Mouse (Mus musculus) CH12.LX (cell line): ENCODE results near the gene Fam213b. TPM values are rescaled to one million over a fixed set of nuclear protein-coding genes. Genes with fewer than 3 reads are reported as not detected.

Experiments used
- DNase-seq: peaks from one replicate; pipeline ENCODE4 v3.0.0-alpha.2; 2013; ENCODE audit errors: extremely low read depth
- H3K27ac ChIP-seq: 2 replicates; pipeline ENCODE4 v1.5.1; 2012; ENCODE audit warnings: low read depth, mild to moderate bottlenecking, control low read depth, moderate library complexity; ENCODE audit not compliant: insufficient read depth
- H3K27me3 ChIP-seq: replicated peaks from 2 replicates; pipeline ENCODE3; 2012; ENCODE audit warnings: inconsistent platforms
- H3K36me3 ChIP-seq, 2 experiments: replicated peaks in 1 of 2; 2 replicates each; pipeline versions ENCODE3 to v1.6.1; 2012; ENCODE audit warnings: inconsistent platforms in 1 of 2, low read length in 1 of 2, mild to moderate bottlenecking in 1 of 2, mixed read lengths in 1 of 2, moderate library complexity in 1 of 2; ENCODE audit not compliant: control insufficient read depth in 1 of 2, insufficient read depth in 1 of 2
- H3K4me1 ChIP-seq, 2 experiments: 2 replicates each; pipeline ENCODE4 v1.6.1; 2012; ENCODE audit warnings: inconsistent platforms in 1 of 2, moderate library complexity in 1 of 2; ENCODE audit not compliant: insufficient read depth in 2 of 2, control insufficient read depth in 1 of 2
- H3K4me2 ChIP-seq: 2 replicates; pipeline ENCODE4 v1.6.1; 2012; ENCODE audit warnings: low read depth, mild to moderate bottlenecking, control low read depth; ENCODE audit not compliant: poor library complexity, insufficient read depth, severe bottlenecking
- H3K4me3 ChIP-seq, 3 experiments: fragments of 150-350 bp in 1 of 3; sonication (generic) in 1 of 3; replicated peaks in 1 of 3; 2 replicates each; pipeline versions ENCODE3 to v1.5.1; 2011 to 2012; ENCODE audit warnings: low read depth in 2 of 3, low read length in 2 of 3, mild to moderate bottlenecking in 2 of 3, moderate library complexity in 2 of 3, control low read depth in 1 of 3, improper control_type of control experiment in 1 of 3, inconsistent platforms in 1 of 3, mixed read lengths in 1 of 3; ENCODE audit not compliant: poor library complexity in 1 of 3
- H3K79me2 ChIP-seq: replicated peaks from 2 replicates; pipeline ENCODE4 v1.6.1; 2012; ENCODE audit warnings: mild to moderate bottlenecking, moderate library complexity; ENCODE audit not compliant: control insufficient read depth, poor library complexity, insufficient read depth, severe bottlenecking; ENCODE audit errors: extremely low read depth
- H3K9ac ChIP-seq: 2 replicates; pipeline ENCODE4 v1.6.1; 2012; ENCODE audit warnings: low read depth, mild to moderate bottlenecking, control low read depth, moderate library complexity; ENCODE audit not compliant: insufficient read depth
- H3K9me3 ChIP-seq: replicated peaks from 2 replicates; pipeline ENCODE3; 2012; ENCODE audit warnings: low read length, inconsistent platforms, mixed read lengths
- BHLHE40 ChIP-seq: IDR thresholded peaks from 2 replicates; pipeline ENCODE4 v1.6.1; 2011; ENCODE audit warnings: mild to moderate bottlenecking, low read depth, low read length, improper control_type of control experiment
- CHD1 ChIP-seq: IDR thresholded peaks from 2 replicates; pipeline ENCODE4 v1.6.1; 2012; ENCODE audit warnings: low read depth, low read length, improper control_type of control experiment, inconsistent platforms
- CHD2 ChIP-seq: IDR thresholded peaks from 2 replicates; pipeline ENCODE4 v1.6.1; 2011; ENCODE audit warnings: low read length, improper control_type of control experiment
- ELF1 ChIP-seq: IDR thresholded peaks from 2 replicates; pipeline ENCODE4 v1.6.1; 2014; ENCODE audit warnings: low read depth, mild to moderate bottlenecking, inconsistent platforms, low read length, improper control_type of control experiment
- EP300 ChIP-seq: IDR thresholded peaks from 2 replicates; pipeline ENCODE4 v1.6.1; 2011; ENCODE audit warnings: low read length, improper control_type of control experiment
- IRF4 ChIP-seq: IDR thresholded peaks from 2 replicates; pipeline ENCODE4 v1.6.1; 2014; ENCODE audit warnings: low read depth, mild to moderate bottlenecking, inconsistent platforms, low read length, improper control_type of control experiment
- JUN ChIP-seq: IDR thresholded peaks from 2 replicates; pipeline ENCODE4 v1.6.1; 2011; ENCODE audit warnings: low read depth, mild to moderate bottlenecking, low read length, improper control_type of control experiment, moderate library complexity; ENCODE audit not compliant: insufficient read depth
- MAX ChIP-seq: IDR thresholded peaks from 2 replicates; pipeline ENCODE4 v1.6.1; 2011; ENCODE audit warnings: low read length, improper control_type of control experiment
- MXI1 ChIP-seq: IDR thresholded peaks from 2 replicates; pipeline ENCODE4 v1.6.1; 2011; ENCODE audit warnings: mild to moderate bottlenecking, low read depth, low read length, improper control_type of control experiment
- PAX5 ChIP-seq: IDR thresholded peaks from 2 replicates; pipeline ENCODE4 v1.6.1; 2012; ENCODE audit warnings: low read length, inconsistent platforms, mixed read lengths
- POLR2AphosphoS2 ChIP-seq: IDR thresholded peaks from 2 replicates; pipeline ENCODE4 v1.6.1; 2011; ENCODE audit warnings: low read depth, low read length, improper control_type of control experiment
- RAD21 ChIP-seq: IDR thresholded peaks from 2 replicates; pipeline ENCODE4 v1.6.1; 2011; ENCODE audit warnings: low read depth, mild to moderate bottlenecking, low read length, improper control_type of control experiment, moderate library complexity
- RCOR1 ChIP-seq: conservative IDR thresholded peaks from 2 replicates; pipeline ENCODE4 v1.6.1; 2012; ENCODE audit warnings: low read depth, mild to moderate bottlenecking, inconsistent platforms, low read length, improper control_type of control experiment
- SIN3A ChIP-seq: IDR thresholded peaks from 2 replicates; pipeline ENCODE4 v1.6.1; 2012; ENCODE audit warnings: low read length, improper control_type of control experiment, inconsistent platforms
- TCF12 ChIP-seq: IDR thresholded peaks from 2 replicates; pipeline ENCODE4 v1.6.1; 2014; ENCODE audit warnings: low read depth, mild to moderate bottlenecking, inconsistent platforms, low read length, improper control_type of control experiment
- USF2 ChIP-seq: conservative IDR thresholded peaks from 2 replicates; pipeline ENCODE4 v1.6.1; 2011; ENCODE audit warnings: low read depth, low read length, improper control_type of control experiment
- ZC3H11A ChIP-seq: IDR thresholded peaks from 2 replicates; pipeline ENCODE4 v1.6.1; 2012; ENCODE audit warnings: low read depth, mild to moderate bottlenecking, inconsistent platforms, low read length, improper control_type of control experiment
- ZNF384 ChIP-seq: IDR thresholded peaks from 2 replicates; pipeline ENCODE4 v1.6.1; 2012; ENCODE audit warnings: low read depth, low read length, improper control_type of control experiment, inconsistent platforms
- dilution Hi-C: fragments of 300-500 bp; cut with MboI; formaldehyde crosslinking; loops from 2 replicates; pipeline ENCODE4 v1.14.3; 2020; ENCODE audit warnings: low sequenced_read_pairs; ENCODE audit not compliant: extremely low pct_unique_long_range_greater_than_20kb, extremely low pct_ligation_motif_present
- in situ Hi-C: fragments of 300-500 bp; cut with MboI; formaldehyde crosslinking; loops from 3 replicates; pipeline ENCODE4 v1.14.3; 2019; ENCODE audit warnings: low sequenced_read_pairs, low pct_ligation_motif_present, low pct_unique_long_range_greater_than_20kb, mixed read lengths
- polyA plus RNA-seq: library from polyadenylated mRNA; unstranded; fragments of >175 nt; gene quantifications from 2 replicates; pipeline ENCODE4 v1.2.1, GENCODE M21; 2012; ENCODE audit warnings: low read depth; ENCODE audit not compliant: insufficient read length
- total RNA-seq, 2 experiments: library from RNA; depleted of rRNA; stranded (reverse); fragments of 300-350 nt in 1 of 2; fragments of >200 nt in 1 of 2; gene quantifications; 2 replicates each; pipeline ENCODE4 v1.2.3; 2012 to 2014

The Fam213b gene
- total and polyA plus RNA-seq, 3 experiments, result 5.5 to 49.8 (median 6.1) TPM

- H3K36me3 ChIP-seq, result no peaks in the 10 kb centered on the region
- dilution Hi-C loops (loop anchor here (25.0 kb wide), 1 partner anchor 152 kb away; no protein-coding TSS in a partner anchor), in situ Hi-C loops (loop anchor here (10.0 kb wide), 1 partner anchor 359 kb away; the partner anchor contains the start of gene Faap20)
- peaks cover 11% of the 10 kb centered on the region for H3K27me3 ChIP-seq
- DNase-seq, result no peak
- no peak overlapping the region for H3K4me2 ChIP-seq
- no peak overlapping the region for H3K27ac ChIP-seq
- H3K4me3 ChIP-seq, result no peak overlapping the region
- no peak overlapping the region for H3K9ac ChIP-seq
- no peaks in the 10 kb centered on the region for H3K9me3 ChIP-seq
- H3K79me2 ChIP-seq, result no peaks in the 10 kb centered on the region
- H3K4me1 ChIP-seq, result peaks cover 7 to 24% of the 10 kb centered on the region in 2 experiments; a peak in 3 of 4 replicates
- TF ChIP-seq JUN, result no peak
- TF ChIP-seq CHD1, result no peak
- TF ChIP-seq POLR2AphosphoS2, result no peak
- TF ChIP-seq MXI1, result no peak
- TF ChIP-seq RAD21, result no peak
- no peak for TF ChIP-seq USF2
- TF ChIP-seq ELF1, result no peak
Observed at GRCm38 (mm10) chr4:154885416-154885815, 13.5 kb downstream of the Fam213b start.

DNA sequence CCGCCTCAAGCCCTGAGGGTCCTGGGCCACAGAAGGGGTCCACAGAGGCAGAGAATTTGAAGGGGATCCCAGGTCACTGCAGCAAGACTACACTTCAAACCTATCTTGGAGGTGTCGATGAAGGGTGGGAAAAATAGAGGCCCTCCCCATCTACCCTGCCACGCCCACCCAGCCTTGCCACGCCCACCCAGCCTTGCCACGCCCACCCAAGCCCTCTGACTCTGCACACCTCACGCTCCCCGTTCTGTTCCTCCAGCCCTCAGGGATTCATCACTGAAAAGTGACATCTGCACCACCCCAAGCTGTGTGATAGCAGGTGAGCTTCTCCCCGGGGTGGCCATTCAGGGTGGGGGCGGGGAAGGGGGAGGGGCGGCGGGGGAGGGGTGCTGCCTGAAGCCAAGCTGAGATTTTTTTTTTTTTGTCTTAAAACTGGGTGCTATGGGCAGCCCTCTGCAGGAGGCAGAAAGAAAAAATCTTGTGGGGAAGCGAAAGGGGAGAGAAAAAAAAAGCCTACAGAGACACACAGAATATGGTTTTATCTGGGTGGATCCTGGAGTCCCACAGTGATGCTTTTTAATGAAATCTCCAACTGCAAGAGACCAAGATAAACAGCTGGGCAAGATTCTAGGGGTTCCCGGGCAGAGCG lies 16.8 kb downstream of the Fam213b start:
- Histone ChIP-seq H3K4me3 (no peak overlapping the region), H3K79me2 (no peaks in the 10 kb centered on the region), H3K9ac (no peak overlapping the region), H3K36me3 (no peaks in the 10 kb centered on the region), H3K4me2 (peak overlapping the region; percentile 23; the same call in 1 of the 2 replicates), H3K27me3 (peaks cover 8% of the 10 kb centered on the region), H3K4me1 (peaks cover 7 to 33% of the 10 kb centered on the region in 2 experiments), H3K27ac (no peak overlapping the region), H3K9me3 (no peaks in the 10 kb centered on the region)
- TF ChIP-seq ZNF384 (peak; percentile 76), MAX (no peak), CHD2 (peak; percentile 63; the same call in 1 of the 2 replicates)
- dilution Hi-C loops (loop anchor here (25.0 kb wide), 1 partner anchor 155 kb away; no protein-coding TSS in a partner anchor), in situ Hi-C loops (loop anchor here (5.0 to 10.0 kb wide), 2 partner anchors 60 to 363 kb away; partner anchors contain the start of gene Faap20)
- DNase-seq, result peak; percentile 27

DNA sequence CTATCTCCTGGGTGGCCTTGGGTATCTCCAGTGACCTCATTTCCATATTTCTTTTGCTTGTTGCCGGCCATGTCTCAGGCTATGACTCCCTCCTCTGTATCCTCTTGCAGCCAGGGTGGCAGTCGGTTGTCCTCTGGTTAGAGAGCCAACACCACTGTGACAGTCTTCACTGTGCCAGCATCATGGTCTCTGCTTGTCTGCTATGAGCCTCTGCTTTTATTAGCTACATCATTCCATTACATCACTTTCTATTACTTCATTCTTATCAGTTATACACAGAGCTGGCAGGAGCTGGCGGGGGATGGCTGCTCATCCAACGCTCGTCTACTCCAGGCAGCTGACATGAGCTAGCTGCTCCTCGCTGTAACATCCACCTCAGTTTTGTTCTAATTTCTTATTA lies 18.2 kb downstream of the Fam213b start:
- TF ChIP-seq PAX5, result no peak
- TF ChIP-seq CHD1, result no peak
- no peak for TF ChIP-seq ZC3H11A
- no peak for TF ChIP-seq BHLHE40
- TF ChIP-seq RAD21, result no peak
- TF ChIP-seq TCF12, result no peak
- no peak for TF ChIP-seq RCOR1
- no peak for TF ChIP-seq ZNF384
- TF ChIP-seq EP300, result no peak
- TF ChIP-seq IRF4, result no peak
- no peak for TF ChIP-seq SIN3A
- in situ Hi-C loops, result loop anchor here (5.0 to 10.0 kb wide), 2 partner anchors 62 to 364 kb away; partner anchors contain the start of gene Faap20
- no peak for DNase-seq
- H3K4me2 ChIP-seq, result no peak overlapping the region
- H3K27ac ChIP-seq, result no peak overlapping the region
- no peaks in the 10 kb centered on the region for H3K9me3 ChIP-seq
- dilution Hi-C loops, result loop anchor here (25.0 kb wide), 1 partner anchor 157 kb away; no protein-coding TSS in a partner anchor
- peaks cover 7 to 33% of the 10 kb centered on the region in 2 experiments for H3K4me1 ChIP-seq
- H3K79me2 ChIP-seq, result no peaks in the 10 kb centered on the region
- no peaks in the 10 kb centered on the region for H3K36me3 ChIP-seq
- peaks cover 18% of the 10 kb centered on the region for H3K27me3 ChIP-seq
- no peak overlapping the region for H3K4me3 ChIP-seq
- H3K9ac ChIP-seq, result no peak overlapping the region
